ENCODE assay signal across 9 mouse cellular contexts in the genomic region with DNA sequence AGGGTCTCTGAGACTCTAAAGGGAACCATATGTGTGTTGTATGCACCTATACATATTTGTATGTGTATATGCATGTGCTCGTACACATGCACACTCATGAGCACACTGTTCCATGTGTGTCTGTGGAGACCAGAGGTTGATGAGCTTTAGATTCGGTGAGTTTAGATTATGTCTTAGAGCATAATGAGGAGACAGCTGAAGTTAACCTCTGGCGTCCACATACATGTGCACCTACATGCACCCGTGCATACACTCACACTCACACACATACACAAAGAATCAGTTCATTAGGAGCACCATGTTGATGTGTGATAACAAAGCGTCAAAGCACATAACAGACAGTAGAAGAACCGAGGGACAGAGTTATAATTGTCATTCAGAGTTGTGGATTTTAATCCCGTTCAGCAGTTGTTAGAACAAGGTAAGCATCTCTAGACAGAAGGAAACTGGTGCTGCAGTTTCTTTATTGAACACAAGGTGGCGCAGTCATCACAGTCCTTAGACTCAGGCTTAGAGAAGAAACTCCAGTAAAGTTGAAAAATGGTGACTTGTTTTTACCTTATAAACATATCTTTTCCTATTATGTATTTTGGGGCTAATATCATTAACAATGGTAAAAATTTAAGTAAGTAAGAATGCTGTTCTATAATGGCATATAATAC. TPM values are rescaled to one million over a fixed set of nuclear protein-coding genes. Genes with fewer than 3 reads are reported as not detected.
DNase-seq lines count a peak whose midpoint lies in the region; ATAC-seq and TF ChIP-seq lines count a peak whose summit lies in the region.
"Had no signal": no experiment of that assay in that cellular context is flagged by ENCODE, and none has a peak within 500 bp of the region (broad histone marks: within the 10 kb centered on the region; RNA-seq: fewer than 3 reads in every experiment).

No protein-coding gene starts in this region.

- no peaks in the 10 kb centered on the region for H3K9me3 ChIP-seq in limb, embryonic 11.5 days (ENCODE audit: control insufficient read depth, low read length)
- no peaks in the 10 kb centered on the region for H3K9me3 ChIP-seq in midbrain, embryonic 16.5 days (replicated peaks; ENCODE audit: control insufficient read depth, low read length, poor library complexity, severe bottlenecking)
- no peaks in the 10 kb centered on the region for H3K9me3 ChIP-seq in stomach, embryonic 14.5 days (ENCODE audit: control insufficient read depth, low read depth, low read length)
- H3K9me3 ChIP-seq: embryonic facial prominence, embryonic 12.5 days had no signal

- no peak for TF ChIP-seq POLR2A in spleen, adult 2 months (IDR thresholded peaks at IDR 0.05; ENCODE audit: low read depth, low read length)

- H3K27me3 ChIP-seq in spleen, adult 2 months (ENCODE audit: control insufficient read depth, insufficient read depth, low read length) = no peaks in the 10 kb centered on the region
- H3K27me3 ChIP-seq in limb, embryonic 11.5 days (ENCODE audit: control insufficient read depth, insufficient read depth, low read length) = no peaks in the 10 kb centered on the region
- H3K27me3 ChIP-seq in midbrain, embryonic 16.5 days (ENCODE audit: control insufficient read depth, insufficient read depth, low read depth, low read length) = no peaks in the 10 kb centered on the region
- H3K27me3 ChIP-seq in stomach, embryonic 14.5 days (ENCODE audit: control insufficient read depth, insufficient read depth, low read length) = no peaks in the 10 kb centered on the region
- H3K27me3 ChIP-seq: embryonic facial prominence, embryonic 12.5 days had no signal

- DNase-seq in spleen, adult 2 months (ENCODE audit: low read depth in 1 of 2, low spot score in 2 of 2) = peak; percentile 46 to 51
- DNase-seq in spleen, adult 12 weeks (ENCODE audit: low spot score) = no peak
- peak; percentile 74 to 77 for DNase-seq in cerebellum, adult 18-20 months
- DNase-seq in forelimb bud, embryonic 11.5 days (ENCODE audit: low read depth, low spot score) = peak; percentile 76
- DNase-seq in kidney, adult 8-10 months = peak; percentile 16 to 64
- peak; percentile 82 for DNase-seq in limb, embryonic 11.5 days (ENCODE audit: low spot score)

- peaks cover 4% of the 10 kb centered on the region; the same call in 1 of the 2 replicates for H3K4me1 ChIP-seq in spleen, adult 2 months (ENCODE audit: control insufficient read depth, insufficient read depth, insufficient read length)
- H3K4me1 ChIP-seq in limb, embryonic 11.5 days (ENCODE audit: control insufficient read depth, insufficient read depth, low read length) = no peaks in the 10 kb centered on the region
- peaks cover 14% of the 10 kb centered on the region for H3K4me1 ChIP-seq in midbrain, embryonic 16.5 days (ENCODE audit: control insufficient read depth, insufficient read depth, low read length)
- H3K4me1 ChIP-seq in stomach, embryonic 14.5 days (ENCODE audit: control insufficient read depth, insufficient read depth, low read length) = peaks cover 6% of the 10 kb centered on the region

- no peak overlapping the region for H3K9ac ChIP-seq in limb, embryonic 11.5 days (ENCODE audit: low read length)
- H3K9ac ChIP-seq in midbrain, embryonic 16.5 days (ENCODE audit: low read depth, low read length) = no peak overlapping the region
- no peak overlapping the region for H3K9ac ChIP-seq in stomach, embryonic 14.5 days (replicated peaks; ENCODE audit: low read depth, low read length)
- H3K9ac ChIP-seq: embryonic facial prominence, embryonic 12.5 days had no signal

- peaks cover 8% of the 10 kb centered on the region; the same call in 1 of the 2 replicates for H3K36me3 ChIP-seq in spleen, adult 2 months (ENCODE audit: control insufficient read depth, insufficient read depth, low read length)
- H3K36me3 ChIP-seq in limb, embryonic 11.5 days (ENCODE audit: control insufficient read depth, insufficient read depth, low read length) = no peaks in the 10 kb centered on the region
- H3K36me3 ChIP-seq in midbrain, embryonic 16.5 days (ENCODE audit: control insufficient read depth, insufficient read depth, low read length) = no peaks in the 10 kb centered on the region
- H3K36me3 ChIP-seq in stomach, embryonic 14.5 days (ENCODE audit: control insufficient read depth, insufficient read depth, low read length) = no peaks in the 10 kb centered on the region; the same call in 1 of the 2 replicates

- TF ChIP-seq CTCF in spleen, adult 2 months (IDR thresholded peaks at IDR 0.05; ENCODE audit: extremely low read depth, insufficient read depth, insufficient read length, insufficient replicate concordance) = peak; percentile 38; the same call in 1 of the 2 replicates

- no peak overlapping the region for H3K27ac ChIP-seq in spleen, adult 2 months (ENCODE audit: insufficient read depth, low read length)
- H3K27ac ChIP-seq in limb, embryonic 11.5 days (replicated peaks; ENCODE audit: low read depth, low read length) = no peak overlapping the region
- H3K27ac ChIP-seq in midbrain, embryonic 16.5 days (ENCODE audit: low read length) = no peak overlapping the region
- no peak overlapping the region for H3K27ac ChIP-seq in stomach, embryonic 14.5 days (ENCODE audit: low read length)
- H3K27ac ChIP-seq: embryonic facial prominence, embryonic 12.5 days had no signal

- no peak for ATAC-seq in limb, embryonic 11.5 days (ENCODE audit: insufficient number of reproducible peaks, low FRiP score, low TSS enrichment, low read depth)
- peak; percentile 77 for ATAC-seq in midbrain, embryonic 16.5 days
- peak; percentile 37; the same call in 1 of the 2 replicates for ATAC-seq in stomach, embryonic 14.5 days (ENCODE audit: insufficient number of reproducible peaks, insufficient read depth, low FRiP score, low read depth)

- H3K4me2 ChIP-seq in limb, embryonic 11.5 days (ENCODE audit: low read depth, severe bottlenecking) = no peak overlapping the region
- H3K4me2 ChIP-seq in midbrain, embryonic 16.5 days (ENCODE audit: low read length) = no peak overlapping the region
- H3K4me2 ChIP-seq in stomach, embryonic 14.5 days (replicated peaks; ENCODE audit: low read depth, low read length) = no peak overlapping the region
- H3K4me2 ChIP-seq: embryonic facial prominence, embryonic 12.5 days had no signal

- WGBS in spleen, adult 2 months = 49% methylated on average over 8 of the region's 8 CpGs
- WGBS in limb, embryonic 11.5 days = 44% methylated on average over 8 of the region's 8 CpGs
- 42% methylated on average over 8 of the region's 8 CpGs for WGBS in midbrain, embryonic 16.5 days
- 42% methylated on average over 8 of the region's 8 CpGs for WGBS in stomach, embryonic 14.5 days

- no peak overlapping the region for H3K4me3 ChIP-seq in spleen, adult 2 months (ENCODE audit: extremely low read depth, insufficient read depth, insufficient read length)
- no peak overlapping the region for H3K4me3 ChIP-seq in limb, embryonic 11.5 days (ENCODE audit: low read depth, low read length)
- H3K4me3 ChIP-seq in midbrain, embryonic 16.5 days (ENCODE audit: low read depth, low read length) = no peak overlapping the region
- no peak overlapping the region for H3K4me3 ChIP-seq in stomach, embryonic 14.5 days (ENCODE audit: low read depth, low read length)
- H3K4me3 ChIP-seq: embryonic facial prominence, embryonic 12.5 days had no signal

RNA-seq across cellular contexts. Expression of a gene that starts 5.7 kb away (rescaled TPM):
- polyA plus RNA-seq in spleen, adult 2 months (2012; rRNA removed) = 4.7 and 8.2 TPM in 2 replicates
- 63.4 and 64.6 TPM in 2 replicates for polyA plus RNA-seq in limb, embryonic 11.5 days (2014; fragmentation: Nextera tagmentation; extraction: Ambion mirVana)
- 56.8 and 61.3 TPM in 2 replicates for polyA plus RNA-seq in midbrain, embryonic 16.5 days (2015; fragmentation: Nextera tagmentation; extraction: Ambion mirVana)
- polyA plus RNA-seq in stomach, embryonic 14.5 days (2014; fragmentation: Nextera tagmentation; extraction: Ambion mirVana) = 43.9 and 49.7 TPM in 2 replicates

RNA-seq across cellular contexts. Expression of a gene that starts 12.2 kb away (rescaled TPM):
- not detected in 2 replicates for polyA plus RNA-seq in spleen, adult 2 months (2012; rRNA removed)
- not detected in 2 replicates for polyA plus RNA-seq in limb, embryonic 11.5 days (2014; fragmentation: Nextera tagmentation; extraction: Ambion mirVana)
- 9.3 and 9.4 TPM in 2 replicates for polyA plus RNA-seq in midbrain, embryonic 16.5 days (2015; fragmentation: Nextera tagmentation; extraction: Ambion mirVana)
- 0.57 and 1.3 TPM in 2 replicates for polyA plus RNA-seq in stomach, embryonic 14.5 days (2014; fragmentation: Nextera tagmentation; extraction: Ambion mirVana)
- polyA plus RNA-seq: embryonic facial prominence, embryonic 12.5 days had no signal
